Mouse (Mus musculus) heart, adult 2 months (tissue): ENCODE data around the gene Rab15. TPM values are rescaled to one million over a fixed set of nuclear protein-coding genes. Genes with fewer than 3 reads are reported as not detected.

Source experiments
- DNase-seq, 2 experiments: peaks; one replicate each; pipeline ENCODE4 v3.0.0; 2021
- H3K27ac ChIP-seq: fragments of 200-600 bp; 2 replicates; pipeline ENCODE4 v1.8.1; 2022
- H3K27me3 ChIP-seq: fragments of 200-500 bp; 2 replicates; pipeline ENCODE4 v1.6.1; 2012; ENCODE audit warnings: mild to moderate bottlenecking, low read length, inconsistent platforms, mixed read lengths; ENCODE audit not compliant: control insufficient read depth, insufficient read depth
- H3K36me3 ChIP-seq: fragments of 200-500 bp; 2 replicates; pipeline ENCODE4 v1.6.1; 2012; ENCODE audit warnings: low read length, inconsistent platforms; ENCODE audit not compliant: control insufficient read depth, insufficient read depth
- H3K4me1 ChIP-seq: fragments of 200-500 bp; 2 replicates; pipeline ENCODE4 v1.6.1; 2011; ENCODE audit warnings: low read length; ENCODE audit not compliant: control insufficient read depth, insufficient read depth
- H3K4me3 ChIP-seq: fragments of 200-600 bp; 2 replicates; pipeline ENCODE4 v1.8.1; 2022
- H3K79me2 ChIP-seq: fragments of 200-500 bp; replicated peaks from 2 replicates; pipeline ENCODE4 v1.6.1; 2012; ENCODE audit warnings: mild to moderate bottlenecking, inconsistent platforms, low read length, moderate library complexity, mixed read lengths; ENCODE audit not compliant: control insufficient read depth, insufficient read depth
- H3K9ac ChIP-seq: fragments of 200-500 bp; 2 replicates; pipeline ENCODE4 v1.6.1; 2012; ENCODE audit warnings: low read depth, mild to moderate bottlenecking, control low read depth, inconsistent platforms, low read length, mixed read lengths
- CTCF ChIP-seq: fragments of 200-600 bp; IDR thresholded peaks from 2 replicates; pipeline ENCODE4 v1.8.1; 2022; ENCODE audit warnings: antibody characterized with exemption, mild to moderate bottlenecking, moderate library complexity
- EP300 ChIP-seq: fragments of 200-500 bp; IDR thresholded peaks from 2 replicates; pipeline ENCODE4 v1.6.1; 2011; ENCODE audit warnings: low read depth, low read length, control low read depth; ENCODE audit not compliant: insufficient read depth
- POLR2A ChIP-seq: fragments of 200-500 bp; IDR thresholded peaks from 2 replicates; pipeline ENCODE4 v1.6.1; 2011; ENCODE audit warnings: mild to moderate bottlenecking, low read depth, low read length, control low read depth; ENCODE audit not compliant: insufficient read depth
- WGBS: fragments of 180-500 bp; shearing (Covaris S2); methylation state at CpG from one replicate; pipeline ENCODE4 v1.1.7; 2018; 5-methylcytosine and 5-hydroxymethylcytosine counted together
- intact Hi-C: fragments of 180-260 bp; cut with DNase I; formaldehyde crosslinking; loops from one replicate; pipeline ENCODE4 v1.15.1; 2025
- polyA plus RNA-seq: library from polyadenylated mRNA; depleted of rRNA; stranded (reverse); fragments of >200 nt; gene quantifications from 2 replicates; pipeline ENCODE4 v1.2.3, GENCODE M21; 2012
- total RNA-seq, 2 experiments: library from RNA; stranded (reverse); gene quantifications; 2 replicates each; pipeline ENCODE4 v1.2.3; 2021

The Rab15 gene
- total and polyA plus RNA-seq, 3 experiments = 0.70 to 1.4 (median 0.91) TPM

DNA sequence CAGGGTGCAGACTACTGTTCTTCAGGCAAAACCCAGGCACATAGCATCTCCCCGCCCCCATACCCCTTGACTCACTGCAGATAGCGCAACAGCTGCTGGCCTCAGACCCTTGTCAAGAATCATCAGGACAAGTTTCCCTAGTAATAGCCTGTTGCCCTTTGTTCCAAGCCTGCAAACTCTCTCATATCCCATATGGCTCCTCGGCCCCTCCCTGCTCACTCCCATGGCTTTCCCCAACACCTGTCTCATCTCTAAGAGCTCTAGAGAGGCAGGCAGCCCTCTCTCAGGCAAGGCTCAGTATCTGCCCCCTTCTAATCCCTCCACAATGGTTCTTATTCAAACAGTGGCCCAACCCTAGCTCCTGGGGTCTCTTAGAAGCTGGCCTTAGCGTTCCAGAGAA lies 2.1 kb downstream of the Rab15 start:
- no peaks in the 10 kb centered on the region for H3K4me1 ChIP-seq
- intact Hi-C loops = no loop called here
- H3K27me3 ChIP-seq = peaks cover 4% of the 10 kb centered on the region; the same call in 1 of the 2 replicates
- WGBS = 72% methylated on average over 4 of the region's 4 CpGs
- TF ChIP-seq EP300 = no peak
- TF ChIP-seq CTCF = no peak
- TF ChIP-seq POLR2A = no peak
- H3K27ac ChIP-seq = no peak overlapping the region
- no peaks in the 10 kb centered on the region for H3K79me2 ChIP-seq
- H3K4me3 ChIP-seq = no peak overlapping the region
- H3K36me3 ChIP-seq = no peaks in the 10 kb centered on the region
- no peak for DNase-seq
- no peak overlapping the region for H3K9ac ChIP-seq

DNA sequence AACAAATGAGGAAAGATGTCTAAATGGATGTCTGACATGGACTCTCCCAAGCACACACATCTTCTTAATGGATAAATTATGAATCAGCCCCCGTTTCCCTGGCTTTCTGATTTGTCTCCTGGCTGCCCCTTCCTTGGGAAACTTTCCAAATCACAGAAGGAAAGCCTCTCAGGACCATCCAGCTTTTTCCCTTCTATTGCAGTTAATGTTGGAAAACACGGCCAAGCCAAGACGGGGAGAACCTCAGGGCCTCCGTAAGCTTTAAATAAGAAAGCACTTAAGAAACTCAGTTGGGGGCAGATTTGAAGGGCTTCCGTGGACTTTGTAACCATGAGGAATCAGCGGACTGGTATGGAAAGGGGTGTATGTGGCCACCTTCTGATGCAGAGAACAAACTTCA lies 2.9 kb downstream of the Rab15 start:
- H3K9ac ChIP-seq = no peak overlapping the region
- WGBS = 75% methylated on average over 6 of the region's 6 CpGs
- no peaks in the 10 kb centered on the region for H3K79me2 ChIP-seq
- intact Hi-C loops = no loop called here
- H3K4me3 ChIP-seq = no peak overlapping the region
- H3K36me3 ChIP-seq = no peaks in the 10 kb centered on the region
- peaks cover 4% of the 10 kb centered on the region; the same call in 1 of the 2 replicates for H3K27me3 ChIP-seq
- TF ChIP-seq CTCF (no peak), POLR2A (no peak), EP300 (no peak)
- no peak overlapping the region for H3K27ac ChIP-seq
- no peak for DNase-seq
- H3K4me1 ChIP-seq = no peaks in the 10 kb centered on the region

DNA sequence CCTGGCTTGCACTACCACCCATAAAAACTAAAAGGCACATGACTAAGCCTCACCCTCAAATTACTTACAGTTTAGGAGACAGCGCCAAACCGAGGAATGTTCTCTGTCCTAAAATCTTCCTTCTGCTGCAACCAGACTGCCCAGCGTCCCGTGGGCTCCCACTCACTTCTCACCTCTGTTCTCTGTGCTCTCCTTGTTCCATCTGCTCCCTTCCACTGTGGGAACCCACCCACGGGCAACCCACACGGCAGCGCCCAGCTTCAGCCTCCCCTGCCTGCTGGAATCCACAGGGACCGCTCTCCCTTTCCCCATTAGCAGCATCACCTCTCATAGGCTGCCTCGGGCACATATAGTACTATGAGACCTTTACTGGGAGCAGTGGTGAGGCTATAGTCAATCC lies 3.8 kb downstream of the Rab15 start:
- no peaks in the 10 kb centered on the region for H3K36me3 ChIP-seq
- no peaks in the 10 kb centered on the region for H3K4me1 ChIP-seq
- TF ChIP-seq CTCF = no peak
- TF ChIP-seq POLR2A = no peak
- TF ChIP-seq EP300 = no peak
- H3K79me2 ChIP-seq = no peaks in the 10 kb centered on the region
- 84% methylated on average over 9 of the region's 9 CpGs for WGBS
- intact Hi-C loops = no loop called here
- DNase-seq = no peak
- H3K27ac ChIP-seq = no peak overlapping the region
- H3K4me3 ChIP-seq = no peak overlapping the region
- peaks cover 4% of the 10 kb centered on the region; the same call in 1 of the 2 replicates for H3K27me3 ChIP-seq
- H3K9ac ChIP-seq = no peak overlapping the region

DNA sequence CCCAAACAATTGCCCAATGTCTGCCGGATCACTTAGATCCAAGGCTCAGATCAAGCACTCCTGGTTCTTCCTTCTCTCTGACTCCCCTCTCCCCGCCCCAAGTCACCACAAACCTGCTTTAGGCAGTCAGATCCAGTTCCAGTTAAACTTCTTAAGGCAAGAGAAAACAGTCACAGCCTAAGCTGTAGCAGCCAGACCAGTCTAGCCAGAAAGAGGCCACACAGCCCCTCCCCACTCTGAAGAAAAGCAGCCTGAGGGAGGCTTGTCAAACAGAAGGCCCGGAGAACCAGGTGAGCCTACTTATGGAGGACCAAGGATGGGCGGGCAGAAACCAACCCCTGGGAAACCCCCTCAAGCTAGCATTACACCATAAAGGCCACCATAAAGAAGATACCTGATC lies 4.6 kb downstream of the Rab15 start:
- TF ChIP-seq EP300 (no peak), POLR2A (no peak), CTCF (no peak)
- Histone ChIP-seq H3K4me3 (no peak overlapping the region), H3K4me1 (no peaks in the 10 kb centered on the region), H3K27me3 (peaks cover 4% of the 10 kb centered on the region; the same call in 1 of the 2 replicates), H3K79me2 (no peaks in the 10 kb centered on the region), H3K36me3 (no peaks in the 10 kb centered on the region), H3K27ac (no peak overlapping the region), H3K9ac (no peak overlapping the region)
- intact Hi-C loops = no loop called here
- DNase-seq = no peak
- 79% methylated on average over 4 of the region's 4 CpGs for WGBS

DNA sequence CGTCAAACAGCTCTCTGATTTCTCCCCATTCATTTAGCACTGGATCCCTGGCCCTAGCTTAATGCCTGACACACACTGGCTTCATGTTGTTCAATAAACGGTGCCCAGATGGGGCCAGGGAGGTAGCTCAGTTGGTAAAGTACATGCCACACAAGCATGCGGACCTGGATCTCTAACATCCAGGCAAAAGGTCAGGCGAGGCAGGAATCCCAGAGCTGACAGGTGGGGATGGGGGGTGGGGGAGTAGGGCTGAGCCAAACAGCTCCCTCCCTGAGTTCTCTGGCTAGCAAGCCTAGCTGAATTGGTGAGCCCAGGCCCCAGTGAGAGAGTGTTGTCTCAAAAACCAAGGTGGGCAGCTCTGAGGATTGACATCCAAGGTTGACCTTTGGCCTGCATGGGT lies 5.5 kb downstream of the Rab15 start:
- no peak overlapping the region for H3K27ac ChIP-seq
- WGBS = 73% methylated on average over 4 of the region's 4 CpGs
- intact Hi-C loops = no loop called here

DNA sequence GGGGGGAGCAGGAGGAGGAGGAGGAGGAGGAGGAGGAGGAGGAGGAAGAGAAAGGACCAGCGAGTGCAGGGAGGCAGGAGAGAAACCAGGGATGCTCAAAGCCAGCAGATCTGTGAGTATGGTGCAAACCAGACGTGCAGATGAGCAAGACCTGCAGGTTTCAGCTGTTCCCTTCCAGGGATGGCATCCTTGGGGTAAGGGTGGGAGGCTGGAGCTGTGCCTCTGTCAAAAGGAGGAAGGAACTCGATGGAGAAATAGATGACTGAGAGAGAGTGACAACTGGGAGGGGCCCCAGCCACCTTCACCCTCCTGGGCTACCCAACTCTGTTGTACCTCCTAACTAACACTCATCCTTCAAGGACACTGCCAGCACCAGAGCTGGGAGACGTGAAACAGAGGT lies 6.0 kb downstream of the Rab15 start:
- intact Hi-C loops = no loop called here
- H3K36me3 ChIP-seq = no peaks in the 10 kb centered on the region
- no peak for TF ChIP-seq POLR2A
- H3K27me3 ChIP-seq = no peaks in the 10 kb centered on the region
- WGBS = 69% methylated on average over 4 of the region's 4 CpGs
- DNase-seq = no peak
- no peak overlapping the region for H3K9ac ChIP-seq
- no peak overlapping the region for H3K4me3 ChIP-seq
- H3K27ac ChIP-seq = no peak overlapping the region
- H3K79me2 ChIP-seq = no peaks in the 10 kb centered on the region
- H3K4me1 ChIP-seq = no peaks in the 10 kb centered on the region

More for the DNA sequence above, 5.5 kb downstream of the Rab15 start:
- H3K4me3 ChIP-seq = no peak overlapping the region
- TF ChIP-seq POLR2A = no peak
- no peak for TF ChIP-seq EP300
- no peak for TF ChIP-seq CTCF
- H3K4me1 ChIP-seq = no peaks in the 10 kb centered on the region
- H3K79me2 ChIP-seq = no peaks in the 10 kb centered on the region
- H3K27me3 ChIP-seq = peaks cover 4% of the 10 kb centered on the region; the same call in 1 of the 2 replicates
- no peak for DNase-seq
- no peaks in the 10 kb centered on the region for H3K36me3 ChIP-seq
- no peak overlapping the region for H3K9ac ChIP-seq

DNA sequence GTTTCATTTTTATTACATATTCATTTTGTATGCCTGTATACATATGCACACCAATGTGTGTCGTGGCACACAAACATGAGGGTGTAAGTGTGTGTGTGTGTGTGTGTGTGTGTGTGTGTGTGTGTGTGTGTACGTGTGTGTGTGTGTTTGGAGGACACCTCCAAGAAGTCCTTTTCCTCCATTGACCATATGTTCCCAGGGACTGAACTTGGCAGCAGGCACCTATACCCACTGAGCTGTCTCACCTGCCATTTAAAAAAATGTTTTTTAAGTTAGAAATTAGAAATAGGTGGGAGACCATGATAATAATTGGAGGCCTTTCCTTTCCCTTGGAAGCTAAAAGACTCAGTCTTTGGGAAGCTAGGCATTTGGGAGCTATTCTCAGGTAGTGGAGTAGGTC lies 8.6 kb downstream of the Rab15 start:
- no peak overlapping the region for H3K27ac ChIP-seq
- no peaks in the 10 kb centered on the region for H3K27me3 ChIP-seq
- no peak overlapping the region for H3K9ac ChIP-seq
- WGBS = 87% methylated on average over 2 of the region's 2 CpGs
- DNase-seq = no peak
- no peaks in the 10 kb centered on the region; the same call in 1 of the 2 replicates for H3K4me1 ChIP-seq
- no peaks in the 10 kb centered on the region for H3K36me3 ChIP-seq
- intact Hi-C loops = no loop called here
- H3K4me3 ChIP-seq = no peak overlapping the region
- TF ChIP-seq EP300 (no peak), CTCF (no peak), POLR2A (no peak)
- no peaks in the 10 kb centered on the region for H3K79me2 ChIP-seq
